Mouse (Mus musculus): ENCODE measurements around the gene Tiparp.

DNA sequence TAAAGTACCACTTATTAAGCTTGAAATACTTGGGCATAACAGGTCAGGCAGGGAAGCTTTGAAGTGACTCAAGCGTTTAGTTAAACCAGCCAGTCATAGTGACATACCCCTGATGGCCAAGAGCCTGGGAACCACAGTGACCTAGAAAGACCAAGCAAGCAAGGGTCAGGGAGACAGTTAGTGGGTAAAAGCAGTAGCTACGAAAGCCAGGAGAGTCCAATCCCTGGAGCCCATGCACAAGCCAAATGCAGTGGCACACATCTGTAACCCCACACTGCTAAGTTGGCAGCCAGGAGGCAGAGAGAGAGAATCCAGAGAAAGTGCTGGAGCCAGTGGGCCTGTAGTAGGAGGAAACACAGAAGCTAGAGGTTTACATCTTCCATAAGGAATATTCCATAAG, 17.6 kb upstream of the Tiparp start:
- no peak for TF ChIP-seq CTCF (IDR thresholded peaks at IDR 0.05; ENCODE audit: control insufficient read depth, insufficient read depth, low read length)
- TF ChIP-seq POLR2A (IDR thresholded peaks at IDR 0.05; ENCODE audit: borderline replicate concordance, control insufficient read depth, low read depth, low read length): no peak
